Mouse (Mus musculus) cortical plate, adult 2 months (tissue): ENCODE data around the gene Pdia4. TPM values are rescaled to one million over a fixed set of nuclear protein-coding genes. Genes with fewer than 3 reads are reported as not detected.

Experiments
- H3K27ac ChIP-seq: fragments of 200-500 bp; 2 replicates; pipeline ENCODE4 v1.5.1; 2012; ENCODE audit warnings: low read length, control low read depth, inconsistent platforms; ENCODE audit not compliant: insufficient read depth
- H3K4me1 ChIP-seq: fragments of 200-500 bp; 2 replicates; pipeline ENCODE4 v1.6.1; 2011; ENCODE audit warnings: low read length; ENCODE audit not compliant: control insufficient read depth, insufficient read depth
- H3K4me3 ChIP-seq: fragments of 200-500 bp; 2 replicates; pipeline ENCODE4 v1.5.1; 2011; ENCODE audit warnings: mild to moderate bottlenecking, low read length, control low read depth; ENCODE audit not compliant: insufficient read depth
- CTCF ChIP-seq: fragments of 200-500 bp; IDR thresholded peaks from 2 replicates; pipeline ENCODE4 v1.5.1; 2011; ENCODE audit warnings: mild to moderate bottlenecking, control low read depth, low read length; ENCODE audit not compliant: insufficient read depth; ENCODE audit errors: extremely low read depth
- POLR2A ChIP-seq: fragments of 200-500 bp; IDR thresholded peaks from 2 replicates; pipeline ENCODE4 v1.6.1; 2011; ENCODE audit warnings: mild to moderate bottlenecking, low read length, control low read depth; ENCODE audit not compliant: insufficient read depth; ENCODE audit errors: extremely low read depth
- polyA plus RNA-seq: library from polyadenylated mRNA; depleted of rRNA; stranded (reverse); fragments of >200 nt; gene quantifications from 2 replicates; pipeline ENCODE4 v1.2.3, GENCODE M21; 2012

Pdia4 gene
- polyA plus RNA-seq, 1 experiment: 33.2 TPM

DNA sequence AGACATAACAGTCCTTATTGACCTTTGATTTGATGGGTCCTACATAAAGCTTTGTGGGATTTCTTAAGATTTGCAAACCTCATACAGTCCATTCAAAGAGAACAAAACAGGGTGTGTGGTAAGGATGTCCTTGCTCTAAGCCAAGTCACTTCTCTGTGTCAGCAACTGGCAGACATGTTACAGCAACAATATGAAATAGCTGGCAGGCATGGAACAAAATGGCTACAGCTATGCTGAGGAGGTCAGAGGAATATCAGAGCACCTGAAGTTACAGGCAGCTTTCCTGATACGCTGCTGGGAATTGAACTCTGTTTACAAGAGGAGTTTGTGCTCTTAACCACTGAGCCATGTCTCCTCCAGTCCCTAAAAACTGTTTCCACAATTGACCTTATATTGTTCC lies 19.0 kb upstream of the Pdia4 start:
- Histone ChIP-seq H3K4me1 (peaks cover 1% of the 10 kb centered on the region; the same call in 1 of the 2 replicates), H3K27ac (no peak overlapping the region), H3K4me3 (no peak overlapping the region)
- TF ChIP-seq CTCF (no peak), POLR2A (no peak)

DNA sequence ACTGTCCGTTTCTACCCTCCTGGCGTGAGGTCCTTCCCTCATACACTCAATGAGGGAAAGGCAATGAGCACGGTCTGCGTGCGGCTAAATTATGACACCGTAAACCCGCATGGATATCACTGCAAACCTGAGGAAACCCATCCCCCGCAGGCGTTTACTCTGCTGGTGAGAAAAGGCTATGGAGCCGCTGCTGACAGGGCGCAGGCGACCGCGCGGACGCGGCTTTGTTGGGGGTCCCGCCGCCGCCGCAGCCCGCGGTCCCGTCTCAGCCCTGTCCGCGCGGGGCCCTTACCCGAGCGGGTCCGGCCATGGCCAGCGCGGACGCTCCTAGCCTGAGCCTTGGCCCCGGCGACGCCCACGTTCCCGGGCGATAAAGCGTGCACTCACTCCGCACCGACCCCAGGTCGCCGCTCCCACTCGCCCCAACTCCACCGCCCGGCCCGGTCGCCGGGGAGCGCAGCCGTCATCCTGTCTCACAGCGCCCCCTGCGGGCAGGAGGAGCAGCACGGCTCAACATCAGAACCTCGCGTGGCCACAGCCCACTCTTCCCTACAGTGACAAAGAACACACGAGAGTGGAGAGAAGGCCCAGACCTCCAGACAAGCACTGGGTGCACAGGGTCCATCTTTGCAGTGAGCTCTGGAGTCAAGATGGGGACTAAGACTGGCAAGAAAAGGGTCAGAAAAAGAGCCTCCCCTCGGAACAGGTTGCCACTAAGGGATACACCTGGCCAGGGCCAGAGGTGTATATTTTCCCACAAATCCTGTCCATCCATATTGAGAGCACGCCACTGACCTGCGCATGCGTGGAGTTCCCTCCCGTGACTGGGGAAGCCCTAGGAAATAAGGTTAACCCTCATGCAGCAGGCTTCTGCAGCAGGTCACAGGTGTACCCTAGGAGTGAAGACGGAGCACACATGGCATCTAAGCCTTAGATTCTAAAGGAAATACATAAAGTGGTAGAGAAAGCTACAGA lies 17.2 kb upstream of the Pdia4 start, which contains the start of gene Zfp786:
Zfp786 (minus strand) TSS at position 764 of the 975 bp plus-strand sequence.
- H3K27ac ChIP-seq: no peak within 1 kb of the TSS
- H3K4me1 ChIP-seq: no peaks in the 10 kb centered on the region
- H3K4me3 ChIP-seq: peak within 1 kb of the TSS; percentile 63
- peak; percentile 80 for TF ChIP-seq CTCF
- TF ChIP-seq POLR2A: 0 out of 2 replicates have a peak, but pooled peaks have one; percentile 7

DNA sequence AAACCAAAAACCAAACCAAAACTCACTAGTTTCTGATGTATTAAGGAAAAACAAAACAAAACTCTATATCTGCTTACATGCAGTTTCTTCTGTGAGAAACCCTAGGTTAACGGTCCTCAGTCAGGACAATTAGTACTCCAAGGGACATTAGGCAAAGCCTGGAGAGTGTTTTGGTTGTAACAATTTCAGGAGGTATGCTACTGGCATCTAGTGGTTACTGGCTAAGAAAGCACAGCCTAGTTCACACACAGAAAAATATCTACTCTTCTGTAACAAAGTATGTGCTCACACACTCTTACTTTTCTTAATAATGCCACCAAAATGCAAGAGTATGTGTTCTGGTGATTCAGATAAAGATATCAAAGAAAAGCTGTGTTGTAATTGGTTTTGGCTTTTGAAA lies 15.7 kb upstream of the Pdia4 start:
- TF ChIP-seq POLR2A (no peak), CTCF (peak; percentile 33; the same call in 1 of the 2 replicates)
- Histone ChIP-seq H3K4me1 (no peaks in the 10 kb centered on the region), H3K4me3 (0 out of 2 replicates have a peak overlapping the region, but pooled peaks have one; percentile 4), H3K27ac (no peak overlapping the region)

DNA sequence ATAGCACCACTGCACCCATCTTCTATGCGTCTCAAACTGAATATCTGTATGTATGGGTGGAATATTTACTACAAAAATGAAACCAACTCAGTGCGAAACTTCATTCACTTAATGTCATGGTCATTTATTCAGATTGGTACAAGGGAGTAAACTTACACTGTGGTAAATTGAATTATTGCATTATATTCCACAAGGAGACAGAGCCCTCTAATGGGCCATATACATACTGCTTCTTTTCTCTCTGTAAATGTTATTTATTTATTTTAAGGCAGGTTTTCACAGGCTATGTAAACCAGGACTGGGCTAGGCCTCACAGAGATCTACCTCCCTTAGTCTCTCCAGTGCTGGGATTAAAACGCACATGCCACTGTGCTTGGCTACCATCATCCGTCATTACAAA lies 14.2 kb upstream of the Pdia4 start:
- Histone ChIP-seq H3K4me3 (no peak overlapping the region), H3K27ac (no peak overlapping the region), H3K4me1 (no peaks in the 10 kb centered on the region)
- TF ChIP-seq POLR2A (no peak), CTCF (no peak)

DNA sequence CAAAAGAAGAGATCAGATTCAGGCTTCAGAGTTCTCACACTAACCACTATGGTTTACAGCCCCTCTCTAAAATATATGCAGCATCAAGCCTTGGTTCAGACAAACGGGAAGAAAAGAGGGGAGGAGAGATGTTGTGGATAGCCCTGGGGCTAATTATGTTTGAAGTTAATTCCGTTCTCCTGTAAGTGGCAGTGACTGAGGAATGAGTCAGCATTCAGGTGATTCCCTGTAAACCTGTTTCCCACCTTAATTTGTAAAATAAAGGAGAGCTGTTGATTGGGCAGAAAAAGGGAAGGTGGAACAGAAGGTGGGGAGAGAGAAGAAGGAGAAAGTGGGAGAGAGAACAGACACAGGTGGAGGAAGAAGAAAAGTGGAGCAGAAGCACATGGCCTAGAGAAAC lies 11.0 kb upstream of the Pdia4 start:
- TF ChIP-seq CTCF: no peak
- TF ChIP-seq POLR2A: no peak
- Histone ChIP-seq H3K4me1 (no peaks in the 10 kb centered on the region), H3K27ac (no peak overlapping the region), H3K4me3 (no peak overlapping the region)

DNA sequence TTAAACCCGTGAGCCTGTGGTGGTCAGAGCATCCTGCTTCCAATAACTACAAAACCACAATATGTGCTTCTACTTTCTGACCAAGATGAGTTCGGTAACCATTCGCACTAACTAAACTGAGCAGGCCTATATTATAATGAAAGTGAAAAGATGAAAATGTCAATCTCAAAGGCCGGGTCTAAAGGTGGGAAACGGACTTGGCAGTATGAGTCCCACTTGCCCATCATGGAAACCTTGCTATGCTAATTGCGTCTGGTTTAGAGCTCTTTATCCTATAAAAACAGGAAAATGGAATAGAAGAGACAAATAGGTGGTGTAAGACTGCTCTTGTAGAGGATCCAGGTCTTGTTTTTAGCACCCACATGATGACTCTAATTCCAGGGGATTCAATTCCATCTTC lies 8.5 kb upstream of the Pdia4 start:
- Histone ChIP-seq H3K4me3 (no peak overlapping the region), H3K4me1 (no peaks in the 10 kb centered on the region), H3K27ac (no peak overlapping the region)
- TF ChIP-seq POLR2A: no peak

DNA sequence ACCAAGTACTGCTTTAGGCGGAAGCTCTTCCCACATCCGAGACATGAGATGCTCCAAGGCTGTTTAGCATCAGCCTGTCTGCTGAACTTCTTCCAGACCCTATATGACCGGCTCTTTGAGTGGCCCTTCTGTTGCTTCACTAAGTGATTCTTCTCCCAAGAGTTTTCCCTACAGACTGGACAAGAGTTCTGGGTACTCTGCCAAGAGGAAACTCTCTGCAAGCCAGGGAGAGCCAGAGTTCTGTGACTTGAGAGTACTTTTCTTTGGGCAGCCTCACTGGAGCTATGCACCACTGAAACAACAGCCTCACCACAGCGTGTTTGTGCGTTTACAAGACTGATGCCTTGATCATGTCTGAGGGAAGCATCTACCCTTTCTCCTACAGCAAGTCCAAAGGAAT lies 8.0 kb upstream of the Pdia4 start:
- Histone ChIP-seq H3K4me3 (no peak overlapping the region), H3K27ac (no peak overlapping the region), H3K4me1 (no peaks in the 10 kb centered on the region)
- TF ChIP-seq POLR2A (no peak), CTCF (no peak)

DNA sequence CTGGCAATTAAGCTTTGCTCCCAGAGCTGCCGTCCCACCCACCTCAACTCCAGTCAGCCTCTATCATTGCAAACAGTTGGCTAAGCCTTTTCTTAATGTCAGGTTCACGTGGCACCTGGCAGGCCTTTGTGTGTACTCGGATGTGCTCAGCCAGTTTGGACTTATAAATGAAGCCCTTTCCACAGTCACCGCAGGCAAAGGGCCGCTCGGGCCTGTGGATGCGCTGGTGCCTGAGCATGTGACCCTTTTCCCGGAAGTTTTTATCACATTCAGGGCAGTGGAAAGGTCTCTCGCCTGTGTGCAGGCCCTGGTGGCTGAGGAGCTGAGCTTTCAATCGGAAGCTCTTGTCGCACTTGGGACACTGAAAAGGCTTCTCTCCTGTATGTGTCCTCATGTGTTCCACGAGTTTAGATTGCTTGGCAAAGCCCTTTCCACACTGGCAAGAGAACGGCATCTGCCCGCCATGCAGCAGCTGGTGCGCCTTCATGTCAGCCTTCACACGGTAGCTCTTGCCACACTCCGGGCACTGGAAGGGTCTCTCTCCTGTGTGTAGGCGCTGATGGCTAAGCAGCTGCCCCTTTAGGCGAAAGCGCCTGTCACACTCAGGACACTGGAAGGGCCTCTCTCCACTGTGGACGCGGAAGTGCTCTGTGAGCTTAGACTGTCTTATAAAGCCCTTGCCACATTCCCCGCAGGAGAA lies 6.5 kb upstream of the Pdia4 start:
- Histone ChIP-seq H3K27ac (no peak overlapping the region), H3K4me3 (no peak overlapping the region), H3K4me1 (no peaks in the 10 kb centered on the region)
- TF ChIP-seq CTCF (no peak), POLR2A (no peak)

DNA sequence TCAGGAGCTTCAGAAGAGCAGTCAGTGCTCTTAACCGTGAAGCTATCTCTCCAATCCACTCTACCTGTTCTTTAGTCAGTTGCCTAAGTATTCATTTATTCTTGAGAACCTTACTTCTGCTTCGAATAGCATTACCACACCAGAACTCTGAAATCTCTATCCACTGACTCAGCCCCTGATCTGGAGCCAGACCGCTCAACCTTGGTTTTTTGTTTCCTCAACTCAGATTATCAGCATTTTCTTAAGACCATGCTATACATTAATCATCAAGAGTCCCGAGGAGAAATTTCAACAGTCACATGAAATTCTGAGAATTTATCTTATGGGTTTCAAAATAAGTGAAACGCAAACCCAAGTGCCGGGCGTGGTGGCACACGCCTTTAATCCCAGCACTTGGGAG lies 5.5 kb upstream of the Pdia4 start:
- Histone ChIP-seq H3K4me1 (no peaks in the 10 kb centered on the region), H3K27ac (no peak overlapping the region), H3K4me3 (no peak overlapping the region)
- TF ChIP-seq CTCF: no peak
- TF ChIP-seq POLR2A: no peak

DNA sequence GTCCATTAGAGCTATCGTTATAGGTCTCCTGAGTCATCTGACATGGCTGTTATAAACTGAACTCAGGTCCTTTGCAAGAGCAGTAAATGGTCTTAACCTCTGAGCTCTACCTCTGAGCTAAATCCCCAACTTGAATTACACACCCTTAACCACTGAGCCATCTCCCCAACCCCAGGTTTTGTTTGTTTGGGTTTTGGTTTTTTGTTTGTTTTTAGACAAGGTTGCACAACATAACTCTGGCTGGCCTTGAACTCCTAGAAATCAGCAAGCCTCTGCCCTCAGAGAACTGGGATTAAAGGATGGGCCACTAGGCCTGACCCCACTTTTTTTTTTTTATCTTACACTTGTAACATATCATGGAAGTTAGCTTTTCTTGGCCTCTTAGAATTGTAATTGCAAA lies 2.9 kb upstream of the Pdia4 start:
- no peak overlapping the region for H3K4me3 ChIP-seq
- peaks cover 7% of the 10 kb centered on the region; the same call in 1 of the 2 replicates for H3K4me1 ChIP-seq
- TF ChIP-seq CTCF (no peak), POLR2A (no peak)
- no peak overlapping the region for H3K27ac ChIP-seq
